Mouse (Mus musculus): ENCODE data around the gene Baz1a. TPM values are rescaled to one million over a fixed set of nuclear protein-coding genes. Genes with fewer than 3 reads are reported as not detected.
A peak's percentile ranks its signal among the peaks of the same experiment; 100 is the strongest.

Gene Baz1a
- polyA plus RNA-seq, 1 experiment from 2014 or later = 19.8 TPM

DNA sequence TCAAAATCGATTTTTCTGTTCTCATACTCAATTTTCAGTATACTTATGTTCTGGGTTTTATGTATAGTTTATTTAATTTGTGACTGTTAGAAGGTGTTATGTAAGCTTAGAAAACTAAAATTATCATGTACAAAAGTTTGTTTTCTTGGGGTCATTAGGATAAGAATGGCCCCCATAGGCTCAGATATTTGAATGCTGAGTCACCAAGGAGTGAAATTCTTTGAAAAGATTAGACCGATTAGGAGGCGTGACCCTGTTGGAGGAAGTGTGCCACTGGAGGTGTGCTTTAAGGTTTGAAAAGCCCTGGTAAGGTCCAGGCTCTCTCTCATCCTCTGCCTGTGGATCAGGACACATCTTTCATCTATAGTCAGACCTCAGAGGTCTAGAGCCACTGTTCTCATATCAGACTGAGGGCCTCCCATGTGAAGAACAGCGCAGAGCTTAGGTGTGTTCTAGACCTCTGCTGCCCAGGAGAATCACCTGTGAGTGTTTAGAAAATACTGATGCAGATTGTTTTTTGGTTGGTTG is 25.8 kb downstream of the Baz1a start:
- no peaks in the 10 kb centered on the region for H3K36me3 ChIP-seq (ENCODE audit: control insufficient read depth, insufficient read depth, low read length)
- no peak overlapping the region for H3K27ac ChIP-seq (ENCODE audit: low read length)
- no peak for ATAC-seq (ENCODE audit: insufficient number of reproducible peaks, insufficient read depth, low FRiP score, low read depth)
- H3K4me2 ChIP-seq (replicated peaks; ENCODE audit: low read depth, low read length) = no peak overlapping the region
- WGBS = 83% methylated on average over 4 of the region's 4 CpGs
- 0 out of 2 replicates have a peak, but pooled peaks cover 5% of the 10 kb centered on the region for H3K4me1 ChIP-seq (ENCODE audit: control insufficient read depth, insufficient read depth, low read length)
- no peaks in the 10 kb centered on the region for H3K27me3 ChIP-seq (ENCODE audit: control insufficient read depth, insufficient read depth, low read length)
- H3K9me3 ChIP-seq (ENCODE audit: control insufficient read depth, low read depth, low read length) = no peaks in the 10 kb centered on the region
- no peak overlapping the region for H3K4me3 ChIP-seq (ENCODE audit: low read depth, low read length)
- H3K9ac ChIP-seq (replicated peaks; ENCODE audit: low read depth, low read length) = no peak overlapping the region

DNA sequence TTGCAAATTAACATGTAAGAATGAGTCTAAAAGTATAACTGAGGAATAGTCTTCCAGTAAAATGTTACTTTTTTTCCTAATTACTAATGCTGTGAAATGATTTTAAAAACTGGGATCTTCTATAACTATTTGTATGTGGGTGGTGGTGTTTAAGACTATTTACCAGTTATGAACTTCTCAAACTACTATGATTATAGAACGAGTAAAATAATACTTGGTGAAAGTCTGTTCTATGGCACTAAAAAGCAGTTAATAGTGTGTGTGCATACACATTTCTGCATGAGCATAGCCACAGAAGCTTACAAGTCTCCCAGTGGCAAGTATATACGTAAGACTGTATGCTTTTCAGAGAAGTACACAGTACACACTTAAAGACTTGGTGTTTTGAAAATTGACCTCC is 27.0 kb downstream of the Baz1a start:
- no peak overlapping the region for H3K4me2 ChIP-seq (replicated peaks; ENCODE audit: low read depth, low read length)
- H3K4me1 ChIP-seq (ENCODE audit: control insufficient read depth, insufficient read depth, low read length) = 0 out of 2 replicates have a peak, but pooled peaks cover 5% of the 10 kb centered on the region
- no peak overlapping the region for H3K27ac ChIP-seq (ENCODE audit: low read length)
- H3K9me3 ChIP-seq (ENCODE audit: control insufficient read depth, low read depth, low read length) = no peaks in the 10 kb centered on the region
- no peaks in the 10 kb centered on the region for H3K36me3 ChIP-seq (ENCODE audit: control insufficient read depth, insufficient read depth, low read length)
- H3K27me3 ChIP-seq (ENCODE audit: control insufficient read depth, insufficient read depth, low read length) = no peaks in the 10 kb centered on the region
- no peak overlapping the region for H3K4me3 ChIP-seq (ENCODE audit: low read depth, low read length)
- ATAC-seq (ENCODE audit: insufficient number of reproducible peaks, insufficient read depth, low FRiP score, low read depth) = no peak
- WGBS = 81% methylated on average over 2 of the region's 2 CpGs
- H3K9ac ChIP-seq (replicated peaks; ENCODE audit: low read depth, low read length) = no peak overlapping the region

DNA sequence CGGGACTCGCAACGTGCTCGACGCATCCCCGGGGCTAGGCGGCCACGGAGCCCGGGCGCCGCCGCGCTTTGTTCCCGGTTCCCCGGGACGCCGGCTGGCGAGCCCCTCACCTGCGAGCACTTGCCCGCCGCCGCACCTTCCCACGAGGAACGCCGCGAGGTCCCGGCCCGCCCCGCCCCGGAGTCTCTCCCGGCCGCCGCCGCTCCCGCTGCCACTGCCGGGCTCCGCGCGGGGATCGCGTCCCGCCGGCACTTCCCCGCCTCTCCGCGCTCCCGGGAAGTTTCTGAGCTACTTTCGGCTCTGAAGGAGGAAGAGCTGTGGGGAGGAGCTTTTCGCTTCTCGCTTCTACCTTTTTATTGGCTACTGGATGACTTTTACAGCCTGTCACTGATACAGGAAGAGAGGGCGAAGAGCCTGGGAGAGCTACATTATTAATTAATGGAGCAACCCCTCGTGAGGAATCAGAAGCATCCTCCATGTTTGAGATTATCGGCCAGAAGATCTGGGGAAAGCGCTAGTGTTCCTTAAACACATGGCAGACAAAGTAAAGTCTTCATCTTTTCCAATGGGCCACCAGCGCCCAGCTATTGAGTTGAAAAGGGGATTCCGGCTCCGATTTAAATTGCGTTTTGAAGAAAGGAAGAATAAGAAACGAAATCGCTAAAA is 28.0 kb downstream of the Baz1a start, which contains the start of gene Gm20403:
Gm20403 (minus strand) TSS at position 478 of the 666 bp plus-strand sequence.
- ATAC-seq (ENCODE audit: insufficient number of reproducible peaks, insufficient read depth, low FRiP score, low read depth) = peak; percentile 76; the same call in 1 of the 2 replicates
- H3K27ac ChIP-seq (ENCODE audit: low read length) = peak within 1 kb of the TSS; percentile 90
- H3K4me1 ChIP-seq (ENCODE audit: control insufficient read depth, insufficient read depth, low read length) = 0 out of 2 replicates have a peak, but pooled peaks cover 5% of the 10 kb centered on the region
- peak within 1 kb of the TSS; percentile 88 for H3K4me3 ChIP-seq (ENCODE audit: low read depth, low read length)
- H3K4me2 ChIP-seq (replicated peaks; ENCODE audit: low read depth, low read length) = peak within 1 kb of the TSS; percentile 84
- under 1% methylated on average over 55 of the region's 60 CpGs for WGBS
- no peaks in the 10 kb centered on the region for H3K36me3 ChIP-seq (ENCODE audit: control insufficient read depth, insufficient read depth, low read length)
- no peaks in the 10 kb centered on the region for H3K27me3 ChIP-seq (ENCODE audit: control insufficient read depth, insufficient read depth, low read length)
- H3K9me3 ChIP-seq (ENCODE audit: control insufficient read depth, low read depth, low read length) = no peaks in the 10 kb centered on the region
- peak within 1 kb of the TSS; percentile 90 for H3K9ac ChIP-seq (replicated peaks; ENCODE audit: low read depth, low read length)

DNA sequence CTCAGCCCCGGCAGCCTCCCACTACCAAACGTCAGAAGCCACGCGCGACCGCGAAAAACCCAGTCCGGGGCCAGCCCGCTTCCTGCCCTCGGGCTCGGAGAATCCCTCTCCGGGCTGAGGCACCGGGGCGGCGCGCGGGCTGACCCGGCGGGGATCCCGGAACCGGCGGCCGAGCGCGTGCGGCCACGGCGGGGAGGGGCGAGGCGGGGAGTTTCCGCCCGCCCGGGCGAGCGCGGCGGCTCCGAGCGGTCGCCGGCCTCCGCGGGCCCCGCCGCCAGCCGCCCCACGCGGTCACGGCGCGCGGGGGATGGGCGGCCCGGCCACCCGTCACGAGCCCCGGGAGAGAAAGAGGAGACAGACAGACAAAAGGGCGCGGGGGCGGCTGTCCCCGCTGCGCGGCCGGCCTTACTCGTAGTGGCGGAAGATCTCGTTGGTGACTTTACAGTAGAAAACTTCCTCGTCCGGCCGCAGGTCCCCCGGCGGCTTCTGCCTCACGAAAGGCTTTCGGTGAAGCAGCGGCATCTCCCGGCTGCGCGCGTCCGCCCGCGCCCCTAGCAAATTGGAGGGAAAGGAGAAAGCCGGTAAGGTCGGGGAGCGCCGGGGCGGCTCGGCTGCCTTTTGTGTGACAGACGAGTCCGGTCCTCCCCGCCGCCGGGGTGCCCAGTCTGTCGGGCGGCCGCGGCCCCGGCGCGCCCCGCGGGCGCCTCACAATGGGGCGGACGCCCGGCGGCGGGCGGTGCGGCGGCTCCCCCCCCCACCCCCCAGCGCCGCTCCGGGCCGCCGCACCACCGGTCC is 28.7 kb downstream of the Baz1a start:
- WGBS = under 1% methylated on average over 93 of the region's 117 CpGs
- Histone ChIP-seq H3K27ac (ENCODE audit: low read length) (peak overlapping the region; percentile 90), H3K27me3 (ENCODE audit: control insufficient read depth, insufficient read depth, low read length) (no peaks in the 10 kb centered on the region), H3K9me3 (ENCODE audit: control insufficient read depth, low read depth, low read length) (no peaks in the 10 kb centered on the region), H3K4me1 (ENCODE audit: control insufficient read depth, insufficient read depth, low read length) (0 out of 2 replicates have a peak, but pooled peaks cover 5% of the 10 kb centered on the region), H3K4me2 (replicated peaks; ENCODE audit: low read depth, low read length) (peak overlapping the region; percentile 84), H3K36me3 (ENCODE audit: control insufficient read depth, insufficient read depth, low read length) (no peaks in the 10 kb centered on the region), H3K4me3 (ENCODE audit: low read depth, low read length) (peak overlapping the region; percentile 88), H3K9ac (replicated peaks; ENCODE audit: low read depth, low read length) (peak overlapping the region; percentile 90)
- peak; percentile 69 for ATAC-seq (ENCODE audit: insufficient number of reproducible peaks, insufficient read depth, low FRiP score, low read depth)

DNA sequence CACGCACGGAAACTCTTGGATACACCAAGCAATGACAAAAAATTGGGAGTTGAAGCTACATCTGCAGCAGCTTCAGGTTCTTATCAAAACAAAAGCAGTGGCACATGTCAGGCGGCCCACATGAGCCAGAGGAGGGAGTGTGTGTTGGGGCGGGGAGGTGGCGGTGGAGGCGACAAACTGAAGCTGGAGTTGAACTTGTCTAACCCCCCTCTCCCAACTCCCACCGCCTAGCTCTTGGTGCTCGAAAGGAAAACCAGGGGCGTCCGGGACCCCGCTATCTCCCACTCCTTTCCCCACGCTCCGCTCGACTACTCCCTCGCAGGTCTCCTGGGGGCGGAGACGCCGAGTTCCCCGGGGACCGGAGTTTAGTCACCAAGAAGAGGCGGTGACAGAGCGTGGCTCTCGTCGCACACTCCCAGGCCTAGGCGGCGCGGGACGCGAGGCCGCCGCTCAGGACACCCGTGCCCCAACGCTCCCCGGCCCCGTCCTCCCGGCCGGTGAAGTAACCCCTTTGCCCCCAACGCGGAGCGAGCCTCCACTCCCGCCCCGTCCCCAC is 29.4 kb downstream of the Baz1a start:
- Histone ChIP-seq H3K9me3 (ENCODE audit: control insufficient read depth, low read depth, low read length) (no peaks in the 10 kb centered on the region), H3K4me1 (ENCODE audit: control insufficient read depth, insufficient read depth, low read length) (0 out of 2 replicates have a peak, but pooled peaks cover 5% of the 10 kb centered on the region), H3K36me3 (ENCODE audit: control insufficient read depth, insufficient read depth, low read length) (no peaks in the 10 kb centered on the region), H3K4me3 (ENCODE audit: low read depth, low read length) (peak overlapping the region; percentile 88), H3K27me3 (ENCODE audit: control insufficient read depth, insufficient read depth, low read length) (no peaks in the 10 kb centered on the region), H3K9ac (replicated peaks; ENCODE audit: low read depth, low read length) (peak overlapping the region; percentile 90), H3K4me2 (replicated peaks; ENCODE audit: low read depth, low read length) (peak overlapping the region; percentile 84), H3K27ac (ENCODE audit: low read length) (peak overlapping the region; percentile 90)
- WGBS = 1% methylated on average over 42 of the region's 42 CpGs
- peak; percentile 69 for ATAC-seq (ENCODE audit: insufficient number of reproducible peaks, insufficient read depth, low FRiP score, low read depth)

DNA sequence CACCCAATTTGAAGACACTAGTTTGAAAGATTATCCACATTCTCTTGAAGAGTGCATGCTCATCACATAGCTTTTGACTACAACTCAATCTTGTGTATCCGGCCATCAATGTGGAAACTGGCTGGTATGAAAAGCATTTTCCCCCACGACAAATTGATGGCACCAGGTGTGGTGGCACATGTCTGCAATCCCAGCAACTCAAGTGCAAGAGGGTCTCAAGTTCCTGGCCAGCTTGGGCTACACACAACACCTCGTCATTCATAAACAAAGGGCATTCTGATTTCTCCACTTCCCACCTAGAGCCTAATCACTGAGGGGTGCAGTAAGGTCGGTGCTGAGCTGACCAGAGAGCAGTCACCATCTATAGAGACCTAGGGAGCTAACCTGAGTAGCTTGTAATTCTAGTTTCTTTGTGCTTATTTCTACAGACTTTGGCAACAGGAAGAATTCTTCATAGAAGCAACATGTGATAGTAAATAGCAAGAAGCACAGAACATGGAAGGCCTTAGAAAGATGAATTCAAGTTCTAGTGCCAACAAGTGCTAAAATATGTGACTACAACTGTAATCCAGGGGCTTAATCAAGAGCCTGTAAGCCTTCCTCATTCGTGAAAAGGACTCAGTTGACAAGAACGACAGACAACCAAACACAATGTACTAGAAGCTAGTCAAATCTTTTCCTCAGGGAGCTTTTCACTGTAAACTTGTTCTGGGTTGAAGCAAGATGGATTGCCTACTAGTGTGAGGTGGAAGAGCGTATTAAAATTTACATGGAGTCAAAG is 31.0 kb downstream of the Baz1a start:
- H3K4me1 ChIP-seq (ENCODE audit: control insufficient read depth, insufficient read depth, low read length) = 0 out of 2 replicates have a peak, but pooled peaks cover 5% of the 10 kb centered on the region
- no peak overlapping the region for H3K9ac ChIP-seq (replicated peaks; ENCODE audit: low read depth, low read length)
- no peaks in the 10 kb centered on the region for H3K36me3 ChIP-seq (ENCODE audit: control insufficient read depth, insufficient read depth, low read length)
- no peak overlapping the region for H3K4me3 ChIP-seq (ENCODE audit: low read depth, low read length)
- no peaks in the 10 kb centered on the region for H3K9me3 ChIP-seq (ENCODE audit: control insufficient read depth, low read depth, low read length)
- 72% methylated on average over 7 of the region's 7 CpGs for WGBS
- ATAC-seq (ENCODE audit: insufficient number of reproducible peaks, insufficient read depth, low FRiP score, low read depth) = no peak
- H3K27ac ChIP-seq (ENCODE audit: low read length) = no peak overlapping the region
- H3K4me2 ChIP-seq (replicated peaks; ENCODE audit: low read depth, low read length) = no peak overlapping the region
- no peaks in the 10 kb centered on the region for H3K27me3 ChIP-seq (ENCODE audit: control insufficient read depth, insufficient read depth, low read length)

DNA sequence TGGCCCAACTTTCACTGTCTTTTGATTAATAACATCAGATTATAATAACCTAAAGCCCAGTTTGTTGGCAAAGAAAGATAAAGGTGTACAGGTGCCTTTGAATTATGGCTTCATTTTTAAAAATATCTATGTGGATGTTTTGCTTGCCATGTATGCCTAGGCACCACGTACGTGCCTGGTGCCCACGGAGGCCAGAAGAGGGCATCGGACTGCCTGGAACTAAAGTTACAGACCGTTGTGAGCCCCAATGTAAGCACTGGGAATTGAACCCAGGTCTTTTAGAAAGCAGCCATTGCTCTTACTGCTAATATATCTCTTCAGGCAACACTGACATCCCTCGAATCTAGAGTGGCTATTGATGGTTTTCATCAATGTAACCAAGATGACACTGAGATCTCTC is 32.2 kb downstream of the Baz1a start:
- Histone ChIP-seq H3K4me2 (replicated peaks; ENCODE audit: low read depth, low read length) (no peak overlapping the region), H3K36me3 (ENCODE audit: control insufficient read depth, insufficient read depth, low read length) (no peaks in the 10 kb centered on the region), H3K4me3 (ENCODE audit: low read depth, low read length) (no peak overlapping the region), H3K27ac (ENCODE audit: low read length) (no peak overlapping the region), H3K27me3 (ENCODE audit: control insufficient read depth, insufficient read depth, low read length) (no peaks in the 10 kb centered on the region), H3K4me1 (ENCODE audit: control insufficient read depth, insufficient read depth, low read length) (0 out of 2 replicates have a peak, but pooled peaks cover 5% of the 10 kb centered on the region), H3K9ac (replicated peaks; ENCODE audit: low read depth, low read length) (no peak overlapping the region), H3K9me3 (ENCODE audit: control insufficient read depth, low read depth, low read length) (no peaks in the 10 kb centered on the region)
- WGBS = 67% methylated on average over 6 of the region's 6 CpGs
- no peak for ATAC-seq (ENCODE audit: insufficient number of reproducible peaks, insufficient read depth, low FRiP score, low read depth)

All from stomach, embryonic 14.5 days (tissue).